Mouse (Mus musculus): ENCODE measurements at regions not wholly inside any gene's neighbourhood (a gene's known extent, or its start where the extent isn't known, plus 50 kb on each side); places are given as distances from the start of the nearest gene placed in this dataset.

DNA sequence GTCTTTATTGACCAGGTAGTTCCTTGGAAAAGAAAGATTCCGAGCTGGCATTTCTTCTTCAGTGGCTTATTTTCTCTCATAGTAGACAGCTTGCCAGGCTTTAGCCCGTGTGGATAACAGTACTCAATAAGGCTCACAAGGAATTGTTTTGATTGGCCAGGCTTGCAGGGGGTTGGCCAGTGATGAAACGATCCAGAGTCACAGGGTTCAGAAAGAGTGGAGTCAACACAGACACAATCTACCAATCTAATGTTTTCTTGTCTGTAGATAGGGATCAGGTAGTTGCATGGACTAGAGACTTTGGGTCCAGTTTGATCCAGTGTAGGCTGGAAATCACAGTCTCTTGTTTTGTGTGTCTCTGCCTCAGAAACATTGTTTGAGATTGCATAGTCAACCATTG is 115.8 kb upstream of the Tab2 start:
- no peak for DNase-seq (ENCODE audit: low read depth)

DNA sequence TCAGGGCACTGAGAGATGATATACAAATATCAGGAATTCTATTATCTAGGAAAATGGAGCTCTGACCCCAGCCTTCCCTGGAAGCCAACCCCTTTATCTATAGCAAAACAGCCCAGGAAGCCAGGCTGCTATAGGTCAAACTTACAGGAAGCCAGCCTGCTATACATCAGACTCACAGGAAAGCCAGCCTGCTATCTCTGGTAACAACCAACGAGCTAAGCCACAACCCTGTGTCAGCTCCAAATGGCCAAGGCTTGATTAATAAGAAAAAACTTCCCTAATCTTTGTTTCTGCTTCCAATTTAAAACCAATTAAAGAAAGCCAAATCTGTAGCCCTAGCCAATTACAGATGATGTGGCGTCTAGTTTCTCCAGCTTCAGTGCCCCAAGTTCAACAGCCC is 114.4 kb upstream of the Tab2 start:
- DNase-seq (ENCODE audit: low read depth) = no peak

DNA sequence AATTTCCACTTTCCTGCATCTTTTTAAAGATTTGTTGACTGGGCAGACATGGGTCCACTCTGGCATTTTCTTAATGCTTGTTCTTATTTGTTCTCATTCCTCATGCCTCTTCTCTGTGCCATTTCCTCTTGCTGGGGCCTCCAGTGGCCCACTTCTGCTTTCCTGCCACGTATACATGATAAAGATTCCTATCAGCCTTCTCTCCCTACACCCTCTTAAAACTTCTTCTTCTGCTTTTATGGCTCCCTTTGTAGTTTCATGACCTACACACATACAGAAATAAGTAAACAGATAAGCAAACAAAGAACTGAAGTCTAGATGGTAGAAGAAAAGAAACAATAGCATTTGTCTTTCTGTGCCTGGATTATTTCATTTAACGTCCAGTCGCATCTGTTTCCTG is 110.9 kb upstream of the Tab2 start:
- no peak for DNase-seq (ENCODE audit: low read depth)

DNA sequence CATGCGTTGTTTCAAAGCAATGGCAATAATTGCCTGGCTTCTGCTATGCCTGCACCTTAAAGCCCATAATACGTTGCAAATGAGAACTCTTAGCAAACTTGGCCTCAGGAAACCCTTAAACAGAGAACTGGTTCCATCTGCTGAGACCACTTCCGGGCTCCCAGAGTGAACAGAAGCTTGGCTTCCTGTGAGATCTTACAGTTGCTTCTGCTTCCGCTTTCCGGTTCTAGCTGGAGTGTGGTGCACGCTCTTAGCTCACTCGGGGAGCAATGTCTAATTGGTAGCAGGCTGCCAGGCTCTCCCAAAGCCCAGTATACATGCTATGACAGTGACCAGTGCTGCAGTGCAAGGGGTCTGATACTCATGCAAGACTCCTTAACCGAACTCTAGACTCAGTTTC is 109.7 kb upstream of the Tab2 start:
- no peak for DNase-seq (ENCODE audit: low read depth)

DNA sequence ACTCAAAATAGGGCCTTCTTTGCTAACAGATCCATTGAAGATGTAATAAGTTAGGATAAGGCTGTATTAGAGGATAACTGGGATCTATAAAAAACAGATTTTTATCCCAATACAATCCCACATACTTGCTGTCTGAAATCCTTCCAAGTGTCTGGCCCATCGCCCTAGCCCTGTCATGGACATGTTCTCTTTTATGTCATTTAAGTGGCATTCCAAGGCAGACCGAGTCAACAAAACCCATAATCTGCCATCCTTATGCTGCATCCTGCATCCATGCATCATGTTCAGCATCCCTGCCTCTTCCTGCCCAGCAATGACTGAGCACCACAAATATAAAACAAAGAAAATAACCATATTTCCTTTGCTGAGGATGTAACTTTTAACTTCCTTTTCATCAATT is 108.3 kb upstream of the Tab2 start:
- DNase-seq (ENCODE audit: low read depth) = no peak

DNA sequence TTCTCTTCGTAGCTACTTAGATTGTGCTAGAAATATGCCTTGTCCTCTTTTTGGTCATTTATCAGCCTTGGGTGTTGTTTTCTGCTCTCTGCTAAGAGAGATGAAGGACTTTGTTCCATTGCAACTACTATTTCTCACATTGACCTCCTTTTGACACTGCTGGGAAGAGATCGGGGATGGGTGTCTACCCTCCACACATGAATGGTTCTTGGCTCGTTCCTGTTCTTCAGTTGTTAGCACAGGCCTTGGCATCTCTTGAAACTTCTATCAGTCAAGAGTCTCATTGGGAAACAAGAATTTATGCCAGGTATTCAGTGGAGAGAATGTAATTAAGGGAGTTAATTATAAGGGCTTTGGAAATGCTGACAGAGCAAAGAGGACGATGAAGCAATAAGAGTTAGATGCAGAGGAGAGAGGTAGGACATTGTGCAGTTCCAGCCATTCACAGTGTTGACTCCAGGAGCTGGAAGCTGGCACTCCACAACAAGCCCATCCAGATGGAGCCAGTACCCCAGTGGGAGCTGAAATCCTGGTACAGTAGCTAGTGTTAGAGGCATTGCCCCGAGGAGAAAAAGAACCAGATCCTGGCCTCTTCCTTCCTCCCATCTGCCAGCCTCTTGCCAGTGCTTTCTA is 107.5 kb upstream of the Tab2 start:
- no peak for DNase-seq (ENCODE audit: low read depth)

DNA sequence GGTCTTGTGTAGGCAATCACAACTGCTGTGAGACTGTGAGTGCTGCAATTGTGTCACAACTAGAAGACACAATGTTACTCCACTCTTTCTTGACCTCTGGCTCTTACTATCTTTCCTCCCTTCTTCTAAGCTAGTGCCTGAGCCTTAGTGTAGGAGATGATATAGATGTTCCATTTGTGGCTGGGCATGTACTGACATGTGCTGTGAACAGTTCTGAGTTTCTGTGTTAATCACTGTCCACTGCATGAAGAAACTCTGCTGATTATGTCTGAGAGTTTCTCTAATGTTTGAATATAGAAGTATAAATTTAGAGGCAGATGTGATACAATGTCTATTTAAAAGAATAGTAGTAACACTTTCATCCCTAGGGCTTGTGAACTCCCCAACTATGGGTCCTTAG is 105.0 kb upstream of the Tab2 start:
- DNase-seq (ENCODE audit: low read depth) = no peak

DNA sequence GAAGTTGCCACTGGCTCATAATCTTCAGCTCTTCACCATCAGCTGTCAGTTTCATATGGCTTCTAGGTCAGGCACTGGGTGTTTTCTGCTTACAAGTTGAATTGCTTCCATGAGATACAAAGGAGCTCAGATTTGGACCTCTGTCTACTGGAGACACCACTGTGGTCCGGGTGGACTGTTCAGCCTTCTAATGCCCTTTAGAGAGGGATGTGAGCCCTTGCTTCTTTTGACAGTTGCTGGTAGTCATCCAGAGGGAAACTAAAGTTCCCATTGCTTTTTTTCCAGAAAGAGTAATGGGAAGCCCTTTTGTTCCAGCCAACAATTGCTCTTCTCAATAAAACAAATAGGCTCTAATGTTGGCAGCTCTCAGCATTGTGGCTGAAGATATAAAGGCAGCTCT is 103.7 kb upstream of the Tab2 start:
- no peak for DNase-seq (ENCODE audit: low read depth)

DNA sequence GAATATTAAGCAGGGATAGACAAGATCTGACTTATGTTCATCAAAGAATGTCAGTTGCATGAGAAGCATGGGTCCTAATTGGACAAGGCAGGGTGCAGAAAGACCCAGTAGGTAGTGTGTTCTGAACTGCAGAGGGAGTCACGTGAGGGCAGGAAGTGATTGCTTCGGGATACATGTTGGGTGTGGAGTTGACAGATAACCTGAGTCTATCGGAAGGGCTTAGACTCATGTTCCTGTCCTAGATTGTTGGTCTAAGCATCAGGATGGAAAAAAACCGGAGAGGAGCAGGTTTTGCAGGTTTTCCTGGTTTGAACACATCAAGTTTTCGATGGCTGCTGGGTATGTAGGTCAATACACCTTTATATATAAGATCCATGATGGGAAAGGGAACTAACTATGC is 101.8 kb upstream of the Tab2 start:
- DNase-seq (ENCODE audit: low read depth) = no peak

DNA sequence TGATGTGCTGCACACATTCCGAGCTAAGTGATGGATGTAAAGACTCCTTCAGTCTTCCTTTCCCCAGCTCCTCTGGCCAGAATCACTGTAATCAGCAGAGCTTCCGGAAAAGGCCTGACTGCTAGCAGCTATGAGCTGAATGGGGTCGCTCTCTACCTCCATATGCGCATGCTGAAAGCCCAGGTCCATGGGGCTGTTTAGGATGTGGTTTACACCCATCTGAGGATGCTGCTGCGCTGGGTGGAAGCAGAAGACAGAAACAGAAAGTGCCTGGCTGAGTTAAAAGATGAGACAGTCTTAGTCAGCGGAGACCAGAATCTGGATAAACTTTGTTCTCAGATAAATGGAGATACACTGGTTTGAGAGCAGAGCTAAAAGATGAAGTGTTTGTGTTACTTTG is 99.3 kb upstream of the Tab2 start:
- no peak for DNase-seq (ENCODE audit: low read depth)

DNA sequence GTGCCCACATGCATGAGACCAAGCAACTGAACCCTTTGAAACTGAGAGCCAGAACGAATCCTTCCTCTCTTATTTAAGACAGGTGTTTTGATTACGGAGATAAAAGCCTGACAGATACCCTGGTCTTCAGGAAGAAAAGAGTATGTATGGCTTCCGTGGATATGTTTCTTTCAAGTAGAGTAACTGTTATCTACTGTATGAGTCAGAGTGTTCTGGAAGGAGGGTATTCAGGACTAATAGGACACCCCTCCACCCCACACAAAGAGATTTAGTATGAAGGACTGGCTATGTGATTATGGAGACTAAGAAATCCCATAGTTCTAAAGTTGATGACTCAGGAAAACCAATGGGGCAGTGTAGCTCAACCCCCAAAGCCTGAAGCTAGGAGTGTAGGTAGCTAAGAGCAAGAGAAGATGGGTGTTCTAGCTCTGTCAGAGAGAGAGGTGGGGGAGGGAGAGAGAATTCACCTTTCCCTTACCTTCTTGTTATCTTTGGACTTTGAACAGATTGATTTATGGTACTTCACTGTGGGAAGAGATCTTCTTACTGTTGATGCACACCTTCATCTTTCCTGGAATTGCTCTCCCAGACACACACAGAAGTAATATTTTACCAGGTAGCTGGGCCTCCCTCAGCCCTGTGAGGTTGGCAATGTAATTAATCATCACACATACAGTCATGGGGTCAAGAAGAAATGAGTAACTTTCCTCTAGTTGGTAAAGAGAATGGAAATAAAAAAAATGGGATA is 87.6 kb upstream of the Tab2 start:
- no peak for DNase-seq (ENCODE audit: low read depth)

DNA sequence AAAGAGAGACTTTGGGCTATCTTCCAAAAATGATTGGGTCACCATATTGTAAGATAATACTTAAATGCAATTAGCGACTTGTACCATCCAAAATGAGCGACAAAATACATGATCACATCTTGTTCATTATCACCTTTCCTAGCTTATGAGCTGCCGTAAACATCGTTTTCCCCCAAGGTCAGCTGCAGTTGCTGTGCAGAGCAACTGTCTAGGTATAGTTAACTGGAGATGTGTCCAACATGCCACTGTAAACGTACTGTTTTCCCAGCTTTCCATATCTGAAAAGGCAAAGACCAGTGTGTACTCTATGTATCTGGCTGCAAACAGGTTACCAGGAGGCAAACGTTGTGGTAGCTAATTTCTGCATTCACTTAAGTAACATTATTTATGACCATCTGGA is 86.3 kb upstream of the Tab2 start:
- no peak for DNase-seq (ENCODE audit: low read depth)

DNA sequence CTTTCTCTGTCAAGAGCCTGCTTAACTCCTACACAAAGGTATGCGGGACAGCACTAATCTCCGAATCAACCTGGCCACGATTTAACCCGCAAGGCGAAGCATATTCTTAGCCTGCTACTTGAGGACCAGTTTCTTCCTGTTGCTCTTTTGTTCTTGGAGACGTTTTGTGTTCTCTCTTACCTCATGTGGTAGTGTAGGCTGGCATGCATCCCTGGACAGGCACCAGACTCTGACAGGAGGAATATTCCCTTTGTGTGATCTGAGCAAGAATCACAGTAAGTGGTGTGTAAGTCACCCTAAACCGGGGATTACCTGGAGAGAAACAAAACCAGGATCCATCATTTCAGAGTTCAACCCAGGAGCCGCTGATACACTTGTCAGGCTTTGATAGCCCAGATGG is 85.8 kb upstream of the Tab2 start:
- no peak for DNase-seq (ENCODE audit: low read depth)

DNA sequence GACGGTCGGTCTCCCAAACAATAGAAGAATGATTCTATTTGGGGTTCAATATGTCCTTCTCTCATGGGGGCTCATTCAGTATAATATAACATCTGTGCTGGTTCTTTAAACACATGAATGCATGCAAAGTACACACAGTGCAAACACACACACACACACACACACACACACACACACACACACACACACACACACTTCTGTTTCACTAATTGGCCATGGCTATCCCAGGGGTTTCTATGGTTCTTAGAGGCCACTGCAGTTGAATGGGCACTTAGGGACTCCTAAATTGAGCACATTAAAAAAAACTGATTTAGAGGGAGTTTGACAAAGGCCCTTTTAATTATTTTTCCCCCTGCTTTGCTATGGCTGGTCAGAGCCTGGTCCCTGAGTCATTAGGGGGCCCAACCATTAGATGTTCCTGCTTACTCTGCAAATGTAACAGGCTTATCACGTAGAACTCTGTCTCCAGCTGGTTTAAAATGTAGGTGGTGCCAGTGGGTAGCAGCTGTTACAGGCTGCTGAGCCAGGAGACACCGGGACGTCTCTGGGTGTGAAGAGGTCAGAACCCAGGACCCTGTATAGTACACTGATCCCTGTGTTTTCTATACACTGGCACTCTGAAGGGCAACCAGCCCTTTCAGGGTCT is 82.1 kb upstream of the Tab2 start:
- no peak for DNase-seq (ENCODE audit: low read depth)

DNA sequence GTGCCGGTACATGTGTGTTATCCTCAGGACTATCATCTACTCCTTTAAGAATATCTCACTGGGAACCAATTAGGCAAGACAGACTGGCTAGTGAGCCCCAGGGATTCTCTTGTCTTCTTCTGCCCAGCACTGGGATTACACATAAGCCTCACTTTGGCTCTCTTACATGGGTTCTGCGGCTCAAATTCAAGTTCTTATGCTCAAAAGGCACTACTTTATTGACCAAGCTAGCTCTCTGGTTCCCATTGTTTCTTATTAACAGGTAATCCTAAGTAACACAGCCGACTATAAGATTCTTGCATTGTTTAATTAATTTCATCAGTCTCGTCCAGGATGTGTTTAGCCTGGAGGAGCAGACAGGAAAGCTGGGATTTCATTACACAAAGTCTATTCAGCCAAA is 80.3 kb upstream of the Tab2 start:
- no peak for DNase-seq (ENCODE audit: low read depth)

DNA sequence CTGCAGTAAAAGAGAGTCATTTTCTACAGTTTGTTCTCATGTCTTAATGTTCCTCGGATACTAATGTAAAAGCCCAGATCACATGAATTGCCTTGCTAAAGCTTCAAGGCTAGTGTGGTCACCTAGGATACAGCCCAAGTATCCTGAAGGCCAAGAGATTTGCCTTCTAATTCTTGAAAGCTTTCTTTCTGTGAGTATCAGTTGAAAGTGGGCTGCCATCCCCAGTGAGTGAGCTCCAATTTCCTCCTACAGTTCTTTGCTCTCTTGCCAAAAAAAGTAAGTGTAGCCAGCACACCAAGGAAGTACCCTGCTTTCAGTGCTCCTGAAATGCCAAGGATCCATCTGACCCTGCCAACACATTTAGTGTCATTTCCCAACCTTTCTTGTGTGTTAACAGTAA is 79.3 kb upstream of the Tab2 start:
- DNase-seq (ENCODE audit: low read depth) = no peak

DNA sequence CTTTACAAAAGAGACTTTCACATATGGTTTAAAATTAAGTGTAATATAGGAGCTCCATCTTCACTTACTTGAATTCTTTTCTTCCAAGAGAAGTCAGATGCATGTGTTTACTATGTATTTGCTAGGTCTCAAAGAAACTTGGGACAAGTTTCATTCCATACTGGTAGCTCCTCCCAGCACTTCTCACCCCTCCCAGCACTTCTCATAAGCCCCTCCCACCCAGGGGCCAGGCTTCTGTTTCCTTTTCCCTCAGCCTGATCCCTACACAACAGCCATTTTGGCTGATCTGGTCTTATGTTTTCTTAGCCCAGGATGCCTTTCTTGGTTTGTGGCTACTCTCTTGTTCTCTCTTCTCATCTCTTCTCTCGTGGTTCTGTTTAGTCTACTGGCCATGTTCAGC is 76.2 kb upstream of the Tab2 start:
- DNase-seq (ENCODE audit: low read depth) = no peak

DNA sequence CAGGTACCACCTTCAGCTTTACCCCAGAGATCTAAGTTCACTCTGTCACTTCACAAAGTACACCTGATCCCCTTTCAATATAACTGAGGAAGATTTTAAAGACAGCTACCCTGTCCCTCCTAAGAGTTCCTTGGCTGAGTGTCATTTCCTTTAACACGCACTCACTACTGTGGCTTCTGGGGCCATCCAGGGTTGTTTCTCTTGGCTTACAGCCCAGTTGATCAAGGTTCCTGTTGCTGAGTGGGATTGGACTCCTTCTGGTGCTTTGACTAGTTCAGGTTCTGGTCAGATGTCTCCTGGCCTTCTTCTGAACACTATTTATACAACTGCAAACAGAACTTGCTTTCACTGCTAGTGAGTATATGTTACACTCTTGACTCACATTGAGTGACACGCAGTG is 72.8 kb upstream of the Tab2 start:
- DNase-seq (ENCODE audit: low read depth) = no peak

DNA sequence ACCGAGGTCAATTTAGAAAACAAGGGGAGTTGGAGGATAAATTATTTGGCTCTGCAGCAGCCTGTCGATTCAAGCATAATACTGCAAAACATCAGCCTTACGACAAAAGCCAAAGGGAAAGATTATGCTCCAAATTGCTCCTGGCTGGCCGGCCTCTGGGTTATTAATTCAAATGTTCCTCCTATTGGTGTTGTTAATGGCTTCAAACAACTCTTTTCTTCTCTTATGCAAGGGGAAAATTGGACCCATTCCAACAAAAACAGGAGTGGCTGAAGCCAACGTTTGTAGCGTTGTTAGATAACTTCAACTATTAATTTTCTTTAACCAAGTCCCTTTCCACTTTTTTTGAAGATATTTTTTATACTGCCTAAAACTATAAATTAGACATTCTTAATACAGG is 71.0 kb upstream of the Tab2 start:
- peak; percentile 9 for DNase-seq (ENCODE audit: low read depth)

DNA sequence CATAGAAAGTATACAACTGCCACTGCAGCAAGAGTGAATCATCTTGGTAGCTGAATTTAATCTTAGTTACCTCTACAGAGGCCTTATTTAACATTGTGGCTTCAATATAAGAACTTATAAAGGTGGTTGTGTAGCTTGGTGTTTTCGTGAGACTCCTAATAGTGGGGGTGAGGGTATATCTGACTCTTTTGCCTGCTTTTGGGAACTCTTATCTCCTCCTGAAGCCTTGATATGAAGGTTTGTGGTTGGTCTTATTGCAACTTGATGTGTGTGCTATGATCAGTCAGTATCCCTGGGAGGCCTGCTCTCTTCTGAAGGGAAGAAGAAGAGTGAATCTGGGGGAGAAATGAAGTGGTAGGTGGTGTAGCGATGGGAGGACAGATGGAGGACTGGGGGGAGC is 67.7 kb upstream of the Tab2 start:
- no peak for DNase-seq (ENCODE audit: low read depth)

DNA sequence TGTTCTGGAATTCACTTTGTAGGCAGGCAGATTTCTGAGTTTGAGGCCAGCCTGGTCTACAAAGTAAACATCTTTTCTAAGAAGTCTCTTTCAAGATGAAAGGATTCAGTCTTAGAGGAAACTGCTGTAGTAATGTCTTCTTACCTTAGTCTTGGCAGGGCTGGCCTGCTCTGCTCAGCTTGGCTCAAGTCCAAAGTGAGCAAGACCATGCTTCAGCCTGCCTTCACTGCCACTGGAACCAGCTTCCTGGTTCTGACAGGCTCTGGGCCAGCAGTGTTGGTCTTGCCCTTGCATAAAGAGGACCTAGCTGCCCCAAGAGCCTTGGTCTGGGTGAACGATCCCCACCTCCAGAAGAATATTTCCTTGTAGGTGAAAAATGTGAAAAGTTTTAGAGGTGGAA is 65.9 kb upstream of the Tab2 start:
- DNase-seq (ENCODE audit: low read depth) = peak; percentile 6

DNA sequence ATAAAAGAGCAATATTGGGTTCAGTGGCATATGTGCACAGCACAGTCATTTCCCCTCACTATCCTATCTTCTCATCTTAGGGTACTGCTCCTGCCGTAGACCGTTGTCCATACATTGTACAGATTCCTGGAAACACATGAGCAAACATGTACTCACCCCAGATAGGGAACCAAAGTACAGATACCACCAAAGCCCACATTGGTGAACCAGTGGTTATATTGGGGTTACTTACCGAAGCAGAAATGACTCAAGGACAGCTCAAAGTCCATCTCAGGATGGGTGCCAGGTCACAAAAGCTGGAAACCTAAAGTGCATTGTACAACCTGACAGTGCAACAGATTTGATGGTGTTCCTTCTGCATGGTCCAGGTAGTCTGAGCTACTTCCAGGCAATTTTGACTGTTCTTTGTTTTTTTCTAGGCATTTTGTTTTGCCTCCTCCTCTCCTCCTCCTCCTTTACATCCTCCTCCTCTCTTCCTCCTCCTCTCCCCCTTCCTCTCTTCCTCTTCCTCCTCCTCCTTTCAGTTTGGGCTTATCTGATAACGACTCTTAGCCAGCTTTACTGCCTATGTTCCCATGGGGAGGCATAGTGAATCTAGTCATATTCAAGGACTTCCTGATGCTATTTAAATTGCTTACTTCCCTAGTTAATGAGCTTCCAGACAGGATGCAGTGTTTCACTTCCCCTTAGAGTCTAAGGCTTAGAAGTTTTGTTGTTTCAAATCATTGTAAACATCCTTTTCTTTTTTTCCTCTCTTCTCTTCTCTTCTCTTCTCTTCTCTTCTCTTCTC is 65.1 kb upstream of the Tab2 start:
- DNase-seq (ENCODE audit: low read depth) = no peak

DNA sequence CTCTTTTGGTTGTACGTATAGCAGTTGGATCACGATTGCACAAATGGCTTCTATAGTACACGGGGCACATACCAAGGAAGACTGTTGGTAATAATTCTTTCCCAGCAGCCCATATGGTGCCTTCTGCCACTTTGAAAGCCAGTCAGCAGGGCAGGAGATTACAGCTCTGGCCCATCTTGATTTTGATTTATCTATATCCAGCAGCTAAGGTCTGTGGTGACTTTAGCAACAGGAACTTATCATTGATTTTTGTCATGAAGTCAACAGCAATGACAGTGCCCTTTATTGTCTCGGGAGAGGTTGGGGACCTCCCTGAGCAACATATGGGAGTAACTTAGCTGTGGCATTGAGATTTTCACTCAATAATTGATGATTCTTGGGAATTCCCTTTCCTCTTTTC is 64.1 kb upstream of the Tab2 start:
- DNase-seq (ENCODE audit: low read depth) = no peak

All from NIH3T3 (cell line).